Mouse (Mus musculus) lung, postnatal 0 days (tissue): ENCODE results near the gene C8a.

ENCODE experiments used
- CTCF ChIP-seq: IDR thresholded peaks from 2 replicates; pipeline ENCODE4 v1.5.1; 2016; ENCODE audit warnings: antibody characterized with exemption, mild to moderate bottlenecking
- EP300 ChIP-seq: IDR thresholded peaks from 2 replicates; pipeline ENCODE4 v1.6.1; 2016; ENCODE audit warnings: antibody characterized with exemption, mild to moderate bottlenecking, control low read depth

GRCm38 (mm10) chr4:104818986-104819385, 57.2 kb downstream of the C8a start:
- TF ChIP-seq CTCF (no peak), EP300 (no peak)
